Mouse (Mus musculus): Measurements from ENCODE around the gene Gtf2h5. TPM values are rescaled to one million over a fixed set of nuclear protein-coding genes. Genes with fewer than 3 reads are reported as not detected.

Gene Gtf2h5
- 167 and 178 TPM in 2 replicates for polyA plus RNA-seq (2016; fragmentation: Nextera tagmentation; extraction: Ambion mirVana)

GRCm38 (mm10) chr17:6079287-6080122 is at the start of gene Gtf2h5, which contains the start of gene Serac1:
TSS of gene Gtf2h5 (plus strand) at chr17:6079786.
TSS of gene Serac1 (minus strand) at chr17:6079741.
- Histone ChIP-seq H3K9ac (peak within 1 kb of the TSS; percentile 85), H3K9me3 (no peaks in the 10 kb centered on the region), H3K36me3 (peaks cover 17% of the 10 kb centered on the region; the same call in 1 of the 2 replicates), H3K27ac (peak within 1 kb of the TSS; percentile 86), H3K27me3 (no peaks in the 10 kb centered on the region), H3K4me3 (peak within 1 kb of the TSS; percentile 77), H3K4me1 (no peaks in the 10 kb centered on the region), H3K4me2 (replicated peaks) (peak within 1 kb of the TSS; percentile 78)
- under 1% methylated on average over 70 of the region's 70 CpGs for WGBS
- peak; percentile 98 for ATAC-seq (ENCODE audit: insufficient number of reproducible peaks, insufficient read depth, low FRiP score, low TSS enrichment)

- Histone ChIP-seq H3K27me3 (no peaks in the 10 kb centered on the region), H3K36me3 (no peaks in the 10 kb centered on the region), H3K4me1 (no peaks in the 10 kb centered on the region), H3K4me2 (replicated peaks) (no peak overlapping the region), H3K9me3 (no peaks in the 10 kb centered on the region), H3K27ac (no peak overlapping the region), H3K9ac (no peak overlapping the region), H3K4me3 (no peak overlapping the region)
- ATAC-seq (ENCODE audit: insufficient number of reproducible peaks, insufficient read depth, low FRiP score, low TSS enrichment), result no peak
- WGBS, result 43% methylated on average over 8 of the region's 8 CpGs
Measured at GRCm38 (mm10) chr17:6035661-6036060, 43.9 kb upstream of the Gtf2h5 start.

GRCm38 (mm10) chr17:6036458-6036857 is 43.1 kb upstream of the Gtf2h5 start:
- ATAC-seq (ENCODE audit: insufficient number of reproducible peaks, insufficient read depth, low FRiP score, low TSS enrichment), result no peak
- no peak overlapping the region for H3K9ac ChIP-seq
- no peak overlapping the region for H3K27ac ChIP-seq
- H3K4me3 ChIP-seq, result no peak overlapping the region
- no peaks in the 10 kb centered on the region for H3K27me3 ChIP-seq
- WGBS, result 76% methylated on average over 8 of the region's 8 CpGs
- no peaks in the 10 kb centered on the region for H3K9me3 ChIP-seq
- no peaks in the 10 kb centered on the region for H3K36me3 ChIP-seq
- H3K4me1 ChIP-seq, result no peaks in the 10 kb centered on the region
- H3K4me2 ChIP-seq (replicated peaks), result no peak overlapping the region

GRCm38 (mm10) chr17:6036872-6037271 is 42.7 kb upstream of the Gtf2h5 start:
- H3K4me3 ChIP-seq, result no peak overlapping the region
- H3K36me3 ChIP-seq, result 0 out of 2 replicates have a peak, but pooled peaks cover 3% of the 10 kb centered on the region
- 92% methylated on average over 11 of the region's 11 CpGs for WGBS
- no peak for ATAC-seq (ENCODE audit: insufficient number of reproducible peaks, insufficient read depth, low FRiP score, low TSS enrichment)
- no peak overlapping the region for H3K27ac ChIP-seq
- no peak overlapping the region for H3K9ac ChIP-seq
- H3K4me1 ChIP-seq, result no peaks in the 10 kb centered on the region
- H3K4me2 ChIP-seq (replicated peaks), result no peak overlapping the region
- H3K27me3 ChIP-seq, result no peaks in the 10 kb centered on the region
- H3K9me3 ChIP-seq, result no peaks in the 10 kb centered on the region

- no peak for ATAC-seq (ENCODE audit: insufficient number of reproducible peaks, insufficient read depth, low FRiP score, low TSS enrichment)
- no peak overlapping the region for H3K9ac ChIP-seq
- H3K4me3 ChIP-seq, result no peak overlapping the region
- H3K4me2 ChIP-seq (replicated peaks), result no peak overlapping the region
- H3K4me1 ChIP-seq, result no peaks in the 10 kb centered on the region
- WGBS, result 88% methylated on average over 10 of the region's 10 CpGs
- no peaks in the 10 kb centered on the region for H3K9me3 ChIP-seq
- no peak overlapping the region for H3K27ac ChIP-seq
- no peaks in the 10 kb centered on the region for H3K27me3 ChIP-seq
- H3K36me3 ChIP-seq, result 0 out of 2 replicates have a peak, but pooled peaks cover 3% of the 10 kb centered on the region
Measured at GRCm38 (mm10) chr17:6037507-6037906, 42.1 kb upstream of the Gtf2h5 start.

- H3K4me1 ChIP-seq, result no peaks in the 10 kb centered on the region
- no peak overlapping the region for H3K4me3 ChIP-seq
- 68% methylated on average over 4 of the region's 4 CpGs for WGBS
- no peak overlapping the region for H3K27ac ChIP-seq
- no peaks in the 10 kb centered on the region for H3K27me3 ChIP-seq
- H3K9me3 ChIP-seq, result no peaks in the 10 kb centered on the region
- ATAC-seq (ENCODE audit: insufficient number of reproducible peaks, insufficient read depth, low FRiP score, low TSS enrichment), result no peak
- peaks cover 7% of the 10 kb centered on the region; the same call in 1 of the 2 replicates for H3K36me3 ChIP-seq
- H3K4me2 ChIP-seq (replicated peaks), result no peak overlapping the region
- H3K9ac ChIP-seq, result no peak overlapping the region
Measured at GRCm38 (mm10) chr17:6052801-6053200, 26.8 kb upstream of the Gtf2h5 start.

GRCm38 (mm10) chr17:6054934-6055355 is 24.6 kb upstream of the Gtf2h5 start:
- Histone ChIP-seq H3K4me3 (no peak overlapping the region), H3K27ac (no peak overlapping the region), H3K36me3 (peaks cover 4% of the 10 kb centered on the region; the same call in 1 of the 2 replicates), H3K4me2 (replicated peaks) (no peak overlapping the region), H3K9ac (no peak overlapping the region), H3K27me3 (no peaks in the 10 kb centered on the region), H3K4me1 (no peaks in the 10 kb centered on the region), H3K9me3 (no peaks in the 10 kb centered on the region)
- 18% methylated on average over 5 of the region's 5 CpGs for WGBS
- no peak for ATAC-seq (ENCODE audit: insufficient number of reproducible peaks, insufficient read depth, low FRiP score, low TSS enrichment)

GRCm38 (mm10) chr17:6062793-6063192 is 16.8 kb upstream of the Gtf2h5 start:
- no peaks in the 10 kb centered on the region for H3K4me1 ChIP-seq
- no peak overlapping the region for H3K4me3 ChIP-seq
- no peak overlapping the region for H3K27ac ChIP-seq
- H3K9ac ChIP-seq, result no peak overlapping the region
- ATAC-seq (ENCODE audit: insufficient number of reproducible peaks, insufficient read depth, low FRiP score, low TSS enrichment), result no peak
- H3K27me3 ChIP-seq, result no peaks in the 10 kb centered on the region
- WGBS, result 74% methylated on average over 8 of the region's 8 CpGs
- no peaks in the 10 kb centered on the region for H3K9me3 ChIP-seq
- H3K36me3 ChIP-seq, result peaks cover 34% of the 10 kb centered on the region
- H3K4me2 ChIP-seq (replicated peaks), result no peak overlapping the region

- Histone ChIP-seq H3K4me2 (replicated peaks) (no peak overlapping the region), H3K4me1 (no peaks in the 10 kb centered on the region), H3K4me3 (no peak overlapping the region), H3K27me3 (no peaks in the 10 kb centered on the region), H3K9ac (no peak overlapping the region), H3K9me3 (no peaks in the 10 kb centered on the region), H3K36me3 (peaks cover 34% of the 10 kb centered on the region), H3K27ac (no peak overlapping the region)
- no peak for ATAC-seq (ENCODE audit: insufficient number of reproducible peaks, insufficient read depth, low FRiP score, low TSS enrichment)
- 83% methylated on average over 5 of the region's 5 CpGs for WGBS
Measured at GRCm38 (mm10) chr17:6063532-6063931, 16.1 kb upstream of the Gtf2h5 start.

GRCm38 (mm10) chr17:6066021-6066420 is 13.6 kb upstream of the Gtf2h5 start:
- no peaks in the 10 kb centered on the region for H3K4me1 ChIP-seq
- no peak overlapping the region for H3K4me3 ChIP-seq
- no peaks in the 10 kb centered on the region for H3K9me3 ChIP-seq
- ATAC-seq (ENCODE audit: insufficient number of reproducible peaks, insufficient read depth, low FRiP score, low TSS enrichment), result no peak
- H3K4me2 ChIP-seq (replicated peaks), result no peak overlapping the region
- peaks cover 49% of the 10 kb centered on the region for H3K36me3 ChIP-seq
- 87% methylated on average over 2 of the region's 2 CpGs for WGBS
- H3K27ac ChIP-seq, result no peak overlapping the region
- H3K9ac ChIP-seq, result no peak overlapping the region
- no peaks in the 10 kb centered on the region for H3K27me3 ChIP-seq

- no peaks in the 10 kb centered on the region for H3K27me3 ChIP-seq
- no peak overlapping the region for H3K4me2 ChIP-seq (replicated peaks)
- no peaks in the 10 kb centered on the region for H3K4me1 ChIP-seq
- no peak overlapping the region for H3K4me3 ChIP-seq
- H3K9ac ChIP-seq, result no peak overlapping the region
- 96% methylated on average over 7 of the region's 7 CpGs for WGBS
- H3K36me3 ChIP-seq, result peaks cover 60% of the 10 kb centered on the region
- no peaks in the 10 kb centered on the region for H3K9me3 ChIP-seq
- no peak for ATAC-seq (ENCODE audit: insufficient number of reproducible peaks, insufficient read depth, low FRiP score, low TSS enrichment)
- no peak overlapping the region for H3K27ac ChIP-seq
Measured at GRCm38 (mm10) chr17:6067613-6068012, 12.0 kb upstream of the Gtf2h5 start.

- 93% methylated on average over 6 of the region's 6 CpGs for WGBS
- H3K36me3 ChIP-seq, result peaks cover 57% of the 10 kb centered on the region
- no peaks in the 10 kb centered on the region for H3K9me3 ChIP-seq
- ATAC-seq (ENCODE audit: insufficient number of reproducible peaks, insufficient read depth, low FRiP score, low TSS enrichment), result no peak
- no peak overlapping the region for H3K4me3 ChIP-seq
- H3K27ac ChIP-seq, result no peak overlapping the region
- no peaks in the 10 kb centered on the region for H3K4me1 ChIP-seq
- no peak overlapping the region for H3K4me2 ChIP-seq (replicated peaks)
- no peaks in the 10 kb centered on the region for H3K27me3 ChIP-seq
- no peak overlapping the region for H3K9ac ChIP-seq
Measured at GRCm38 (mm10) chr17:6069866-6070265, 9.7 kb upstream of the Gtf2h5 start.

Data from embryonic facial prominence, embryonic 12.5 days (tissue).